Mouse (Mus musculus) CH12.LX (cell line): ENCODE data around the gene Acaa1a. TPM values are rescaled to one million over a fixed set of nuclear protein-coding genes. Genes with fewer than 3 reads are reported as not detected.

Experiments used
- DNase-seq: peaks from one replicate; pipeline ENCODE4 v3.0.0-alpha.2; 2013; ENCODE audit errors: extremely low read depth
- H3K27ac ChIP-seq: 2 replicates; pipeline ENCODE4 v1.5.1; 2012; ENCODE audit warnings: low read depth, mild to moderate bottlenecking, control low read depth, moderate library complexity; ENCODE audit not compliant: insufficient read depth
- H3K27me3 ChIP-seq: replicated peaks from 2 replicates; pipeline ENCODE3; 2012; ENCODE audit warnings: inconsistent platforms
- H3K36me3 ChIP-seq, 2 experiments: replicated peaks in 1 of 2; 2 replicates each; pipeline versions ENCODE3 to v1.6.1; 2012; ENCODE audit warnings: inconsistent platforms in 1 of 2, low read length in 1 of 2, mild to moderate bottlenecking in 1 of 2, mixed read lengths in 1 of 2, moderate library complexity in 1 of 2; ENCODE audit not compliant: control insufficient read depth in 1 of 2, insufficient read depth in 1 of 2
- H3K4me1 ChIP-seq, 2 experiments: 2 replicates each; pipeline ENCODE4 v1.6.1; 2012; ENCODE audit warnings: inconsistent platforms in 1 of 2, moderate library complexity in 1 of 2; ENCODE audit not compliant: insufficient read depth in 2 of 2, control insufficient read depth in 1 of 2
- H3K4me2 ChIP-seq: 2 replicates; pipeline ENCODE4 v1.6.1; 2012; ENCODE audit warnings: low read depth, mild to moderate bottlenecking, control low read depth; ENCODE audit not compliant: poor library complexity, insufficient read depth, severe bottlenecking
- H3K4me3 ChIP-seq, 3 experiments: fragments of 150-350 bp in 1 of 3; sonication (generic) in 1 of 3; replicated peaks in 1 of 3; 2 replicates each; pipeline versions ENCODE3 to v1.5.1; 2011 to 2012; ENCODE audit warnings: low read depth in 2 of 3, low read length in 2 of 3, mild to moderate bottlenecking in 2 of 3, moderate library complexity in 2 of 3, control low read depth in 1 of 3, improper control_type of control experiment in 1 of 3, inconsistent platforms in 1 of 3, mixed read lengths in 1 of 3; ENCODE audit not compliant: poor library complexity in 1 of 3
- H3K79me2 ChIP-seq: replicated peaks from 2 replicates; pipeline ENCODE4 v1.6.1; 2012; ENCODE audit warnings: mild to moderate bottlenecking, moderate library complexity; ENCODE audit not compliant: control insufficient read depth, poor library complexity, insufficient read depth, severe bottlenecking; ENCODE audit errors: extremely low read depth
- H3K9ac ChIP-seq: 2 replicates; pipeline ENCODE4 v1.6.1; 2012; ENCODE audit warnings: low read depth, mild to moderate bottlenecking, control low read depth, moderate library complexity; ENCODE audit not compliant: insufficient read depth
- H3K9me3 ChIP-seq: replicated peaks from 2 replicates; pipeline ENCODE3; 2012; ENCODE audit warnings: low read length, inconsistent platforms, mixed read lengths
- BHLHE40 ChIP-seq: IDR thresholded peaks from 2 replicates; pipeline ENCODE4 v1.6.1; 2011; ENCODE audit warnings: mild to moderate bottlenecking, low read depth, low read length, improper control_type of control experiment
- CHD1 ChIP-seq: IDR thresholded peaks from 2 replicates; pipeline ENCODE4 v1.6.1; 2012; ENCODE audit warnings: low read depth, low read length, improper control_type of control experiment, inconsistent platforms
- CHD2 ChIP-seq: IDR thresholded peaks from 2 replicates; pipeline ENCODE4 v1.6.1; 2011; ENCODE audit warnings: low read length, improper control_type of control experiment
- EP300 ChIP-seq: IDR thresholded peaks from 2 replicates; pipeline ENCODE4 v1.6.1; 2011; ENCODE audit warnings: low read length, improper control_type of control experiment
- GABPA ChIP-seq: IDR thresholded peaks from 2 replicates; pipeline ENCODE4 v1.6.1; 2012; ENCODE audit warnings: low read depth, low read length, improper control_type of control experiment, inconsistent platforms; ENCODE audit not compliant: insufficient replicate concordance
- HCFC1 ChIP-seq: IDR thresholded peaks from 2 replicates; pipeline ENCODE4 v1.6.1; 2012; ENCODE audit warnings: low read depth, mild to moderate bottlenecking, inconsistent platforms, low read length, improper control_type of control experiment
- MAFK ChIP-seq: IDR thresholded peaks from 2 replicates; pipeline ENCODE4 v1.6.1; 2011; ENCODE audit warnings: low read length, improper control_type of control experiment; ENCODE audit not compliant: insufficient replicate concordance
- MAZ ChIP-seq: IDR thresholded peaks from 2 replicates; pipeline ENCODE4 v1.6.1; 2012; ENCODE audit warnings: low read depth, mild to moderate bottlenecking, inconsistent platforms, low read length, improper control_type of control experiment, moderate library complexity
- MXI1 ChIP-seq: IDR thresholded peaks from 2 replicates; pipeline ENCODE4 v1.6.1; 2011; ENCODE audit warnings: mild to moderate bottlenecking, low read depth, low read length, improper control_type of control experiment
- MYC ChIP-seq: IDR thresholded peaks from 2 replicates; pipeline ENCODE4 v1.6.1; 2011; ENCODE audit warnings: low read depth, mild to moderate bottlenecking, improper control_type of control experiment, low read length
- NRF1 ChIP-seq: IDR thresholded peaks from 2 replicates; pipeline ENCODE4 v1.6.1; 2014; ENCODE audit warnings: low read depth, mild to moderate bottlenecking, inconsistent platforms, low read length, improper control_type of control experiment, moderate library complexity
- RAD21 ChIP-seq: IDR thresholded peaks from 2 replicates; pipeline ENCODE4 v1.6.1; 2011; ENCODE audit warnings: low read depth, mild to moderate bottlenecking, low read length, improper control_type of control experiment, moderate library complexity
- SMC3 ChIP-seq: IDR thresholded peaks from 2 replicates; pipeline ENCODE4 v1.6.1; 2011; ENCODE audit warnings: low read depth, low read length, improper control_type of control experiment
- TBP ChIP-seq: conservative IDR thresholded peaks from 2 replicates; pipeline ENCODE4 v1.6.1; 2011; ENCODE audit warnings: low read depth, low read length, improper control_type of control experiment
- TCF12 ChIP-seq: IDR thresholded peaks from 2 replicates; pipeline ENCODE4 v1.6.1; 2014; ENCODE audit warnings: low read depth, mild to moderate bottlenecking, inconsistent platforms, low read length, improper control_type of control experiment
- ZKSCAN1 ChIP-seq: IDR thresholded peaks from 2 replicates; pipeline ENCODE4 v1.6.1; 2012; ENCODE audit warnings: low read depth, inconsistent platforms, low read length, improper control_type of control experiment, borderline replicate concordance
- ZMIZ1 ChIP-seq: IDR thresholded peaks from 2 replicates; pipeline ENCODE4 v1.6.1; 2012; ENCODE audit warnings: low read depth, mild to moderate bottlenecking, inconsistent platforms, low read length, improper control_type of control experiment
- ZNF384 ChIP-seq: IDR thresholded peaks from 2 replicates; pipeline ENCODE4 v1.6.1; 2012; ENCODE audit warnings: low read depth, low read length, improper control_type of control experiment, inconsistent platforms
- dilution Hi-C: fragments of 300-500 bp; cut with MboI; formaldehyde crosslinking; loops from 2 replicates; pipeline ENCODE4 v1.14.3; 2020; ENCODE audit warnings: low sequenced_read_pairs; ENCODE audit not compliant: extremely low pct_unique_long_range_greater_than_20kb, extremely low pct_ligation_motif_present
- in situ Hi-C: fragments of 300-500 bp; cut with MboI; formaldehyde crosslinking; loops from 3 replicates; pipeline ENCODE4 v1.14.3; 2019; ENCODE audit warnings: low sequenced_read_pairs, low pct_ligation_motif_present, low pct_unique_long_range_greater_than_20kb, mixed read lengths
- polyA plus RNA-seq: library from polyadenylated mRNA; unstranded; fragments of >175 nt; gene quantifications from 2 replicates; pipeline ENCODE4 v1.2.1, GENCODE M21; 2012; ENCODE audit warnings: low read depth; ENCODE audit not compliant: insufficient read length
- total RNA-seq, 2 experiments: library from RNA; depleted of rRNA; stranded (reverse); fragments of 300-350 nt in 1 of 2; fragments of >200 nt in 1 of 2; gene quantifications; 2 replicates each; pipeline ENCODE4 v1.2.3; 2012 to 2014

The Acaa1a gene
- total and polyA plus RNA-seq, 3 experiments: 22.4 to 57.8 (median 24.4) TPM

GRCm38 (mm10) chr9:119390214-119390613 lies 50.7 kb downstream of the Acaa1a start:
- Histone ChIP-seq H3K4me3 (no peak overlapping the region), H3K27ac (no peak overlapping the region), H3K4me1 (0 out of 4 replicates have a peak, but pooled peaks cover 0 to 3% of the 10 kb centered on the region in 2 experiments), H3K4me2 (no peak overlapping the region), H3K36me3 (peaks cover 8 to 14% of the 10 kb centered on the region in 2 experiments), H3K9ac (no peak overlapping the region), H3K79me2 (no peaks in the 10 kb centered on the region), H3K9me3 (no peaks in the 10 kb centered on the region), H3K27me3 (no peaks in the 10 kb centered on the region)
- TF ChIP-seq EP300 (no peak), RAD21 (no peak), CHD1 (no peak), MAFK (no peak), MAZ (no peak), GABPA (no peak), TBP (no peak), ZNF384 (no peak), ZMIZ1 (no peak), HCFC1 (no peak), BHLHE40 (no peak), MYC (no peak), MXI1 (no peak)
- DNase-seq: no peak
- dilution Hi-C loops: no loop called here
- in situ Hi-C loops: no loop called here

- dilution Hi-C loops: no loop called here
- in situ Hi-C loops: no loop called here
Measured at GRCm38 (mm10) chr9:119394808-119395207, 55.3 kb downstream of the Acaa1a start.

More at GRCm38 (mm10) chr9:119394808-119395207, 55.3 kb downstream of the Acaa1a start:
- Histone ChIP-seq H3K27me3 (peaks cover 11% of the 10 kb centered on the region), H3K9me3 (peaks cover 3% of the 10 kb centered on the region), H3K9ac (no peak overlapping the region), H3K79me2 (no peaks in the 10 kb centered on the region), H3K4me3 (no peak overlapping the region), H3K4me1 (no peaks in the 10 kb centered on the region), H3K36me3 (peaks cover 8 to 11% of the 10 kb centered on the region in 2 experiments), H3K27ac (no peak overlapping the region), H3K4me2 (no peak overlapping the region)
- DNase-seq: no peak
- no peak for TF ChIP-seq SMC3
- no peak for TF ChIP-seq BHLHE40
- TF ChIP-seq CHD2: no peak
- TF ChIP-seq NRF1: no peak
- TF ChIP-seq TCF12: no peak
- TF ChIP-seq MAFK: no peak
- TF ChIP-seq ZKSCAN1: no peak
- no peak for TF ChIP-seq CHD1
- no peak for TF ChIP-seq EP300

Other genes with a start within 250 kb of the Acaa1a start
- 0.21 and 0.38 TPM in 2 replicates for gene Plcd1, start 246.2 kb upstream of the Acaa1a start, total RNA-seq (2012; rRNA removed)
- not detected in 2 replicates for gene Plcd1, start 246.2 kb upstream of the Acaa1a start, total RNA-seq (2014; rRNA removed)
- 0.43 and 0.59 TPM in 2 replicates for gene Plcd1, start 246.2 kb upstream of the Acaa1a start, polyA plus RNA-seq
- 6.2 and 6.3 TPM in 2 replicates for gene Dlec1, start 237.2 kb upstream of the Acaa1a start, total RNA-seq (2012; rRNA removed)
- 1.3 and 1.4 TPM in 2 replicates for gene Dlec1, start 237.2 kb upstream of the Acaa1a start, total RNA-seq (2014; rRNA removed)
- 5.9 and 6.0 TPM in 2 replicates for gene Dlec1, start 237.2 kb upstream of the Acaa1a start, polyA plus RNA-seq
- 0.08 and 0.17 TPM in 2 replicates for gene Acaa1b, start 182.6 kb upstream of the Acaa1a start, total RNA-seq (2012; rRNA removed)
- not detected in 2 replicates for gene Acaa1b, start 182.6 kb upstream of the Acaa1a start, total RNA-seq (2014; rRNA removed)
- gene Acaa1b, start 182.6 kb upstream of the Acaa1a start, polyA plus RNA-seq: 0.78 TPM in 1 of 2 replicates, not detected in the other
- not detected in 2 replicates for gene Gm47289, start 180.5 kb upstream of the Acaa1a start, total RNA-seq (2012; rRNA removed)
- gene Gm47289, start 180.5 kb upstream of the Acaa1a start, total RNA-seq (2014; rRNA removed): not detected in 2 replicates
- gene Gm47289, start 180.5 kb upstream of the Acaa1a start, polyA plus RNA-seq: not detected in 2 replicates
- not detected in 2 replicates for gene Slc22a13, start 130.6 kb upstream of the Acaa1a start, total RNA-seq (2012; rRNA removed)
- not detected in 2 replicates for gene Slc22a13, start 130.6 kb upstream of the Acaa1a start, total RNA-seq (2014; rRNA removed)
- gene Slc22a13, start 130.6 kb upstream of the Acaa1a start, polyA plus RNA-seq: not detected in 2 replicates
- gene Oxsr1, start 17.2 kb upstream of the Acaa1a start, total RNA-seq (2012; rRNA removed): 22.1 and 26.3 TPM in 2 replicates
- 36.1 and 41.2 TPM in 2 replicates for gene Oxsr1, start 17.2 kb upstream of the Acaa1a start, total RNA-seq (2014; rRNA removed)
- gene Oxsr1, start 17.2 kb upstream of the Acaa1a start, polyA plus RNA-seq: 31.7 and 33.3 TPM in 2 replicates
- 22.7 and 33.4 TPM in 2 replicates for gene Myd88, start 1.7 kb downstream of the Acaa1a start, total RNA-seq (2012; rRNA removed)
- 14.3 and 14.7 TPM in 2 replicates for gene Myd88, start 1.7 kb downstream of the Acaa1a start, total RNA-seq (2014; rRNA removed)
- gene Myd88, start 1.7 kb downstream of the Acaa1a start, polyA plus RNA-seq: 51.3 and 53.6 TPM in 2 replicates
- gene Xylb, start 17.7 kb downstream of the Acaa1a start, total RNA-seq (2012; rRNA removed): 4.8 and 5.9 TPM in 2 replicates
- 1.8 and 2.5 TPM in 2 replicates for gene Xylb, start 17.7 kb downstream of the Acaa1a start, total RNA-seq (2014; rRNA removed)
- 6.4 and 7.1 TPM in 2 replicates for gene Xylb, start 17.7 kb downstream of the Acaa1a start, polyA plus RNA-seq
- not detected in 2 replicates for gene Slc22a14, start 25.9 kb downstream of the Acaa1a start, total RNA-seq (2012; rRNA removed)
- gene Slc22a14, start 25.9 kb downstream of the Acaa1a start, total RNA-seq (2014; rRNA removed): not detected in 2 replicates
- gene Slc22a14, start 25.9 kb downstream of the Acaa1a start, polyA plus RNA-seq: not detected in 2 replicates
- gene Acvr2b, start 62.4 kb downstream of the Acaa1a start, total RNA-seq (2012; rRNA removed): 1.0 and 1.5 TPM in 2 replicates
- 0.30 and 0.39 TPM in 2 replicates for gene Acvr2b, start 62.4 kb downstream of the Acaa1a start, total RNA-seq (2014; rRNA removed)
- 0.44 and 0.66 TPM in 2 replicates for gene Acvr2b, start 62.4 kb downstream of the Acaa1a start, polyA plus RNA-seq
- gene Exog, start 105.3 kb downstream of the Acaa1a start, total RNA-seq (2012; rRNA removed): 6.6 and 8.1 TPM in 2 replicates
- 8.2 and 8.8 TPM in 2 replicates for gene Exog, start 105.3 kb downstream of the Acaa1a start, total RNA-seq (2014; rRNA removed)
- 7.1 and 7.3 TPM in 2 replicates for gene Exog, start 105.3 kb downstream of the Acaa1a start, polyA plus RNA-seq
- 6.0 and 9.0 TPM in 2 replicates for gene Scn5a, start 239.3 kb downstream of the Acaa1a start, total RNA-seq (2012; rRNA removed)
- 1.9 and 2.0 TPM in 2 replicates for gene Scn5a, start 239.3 kb downstream of the Acaa1a start, total RNA-seq (2014; rRNA removed)
- 4.2 and 4.3 TPM in 2 replicates for gene Scn5a, start 239.3 kb downstream of the Acaa1a start, polyA plus RNA-seq